Comparison of ENCODE assay signal across 9 mouse cellular contexts in genomic region chr6:54162786-54163185, GRCm38 (mm10).
DNase-seq lines count a peak whose midpoint lies in the region; ATAC-seq lines count a peak whose summit lies in the region.
"Had no signal": no experiment of that assay in that cellular context is flagged by ENCODE, and none has a peak within 500 bp of the region (broad histone marks: within the 10 kb centered on the region; RNA-seq: fewer than 3 reads in every experiment).

No protein-coding gene starts in this region.

- H3K4me1 ChIP-seq in kidney, embryonic 16.5 days (ENCODE audit: insufficient read depth, low read length), result peaks cover 29% of the 10 kb centered on the region
- H3K4me1 ChIP-seq in intestine, embryonic 15.5 days (replicated peaks), result peaks cover 12% of the 10 kb centered on the region
- H3K4me1 ChIP-seq in forebrain, embryonic 15.5 days, result peaks cover 10% of the 10 kb centered on the region; the same call in 1 of the 2 replicates

- no peak overlapping the region for H3K27ac ChIP-seq in kidney, embryonic 16.5 days (ENCODE audit: low read length)
- H3K27ac ChIP-seq in intestine, embryonic 15.5 days, result no peak overlapping the region
- no peak overlapping the region for H3K27ac ChIP-seq in forebrain, embryonic 15.5 days (replicated peaks)
- H3K27ac ChIP-seq: limb, embryonic 13.5 days had no signal

- no peaks in the 10 kb centered on the region for H3K27me3 ChIP-seq in kidney, embryonic 16.5 days (ENCODE audit: insufficient read depth, low read length)
- H3K27me3 ChIP-seq in intestine, embryonic 15.5 days (replicated peaks), result no peaks in the 10 kb centered on the region
- H3K27me3 ChIP-seq in forebrain, embryonic 15.5 days, result no peaks in the 10 kb centered on the region
- H3K27me3 ChIP-seq: limb, embryonic 13.5 days had no signal

- WGBS in kidney, embryonic 16.5 days, result 65% methylated on average over 9 of the region's 9 CpGs
- 68% methylated on average over 9 of the region's 9 CpGs for WGBS in intestine, embryonic 15.5 days
- 82% methylated on average over 9 of the region's 9 CpGs for WGBS in forebrain, embryonic 15.5 days

- DNase-seq in kidney, adult 9 months, result peak; percentile 22
- peak; percentile 68 to 79 for DNase-seq in monocyte, adult 2 months (ENCODE audit: low read depth in 1 of 2, low spot score in 2 of 2)
- no peak for DNase-seq in embryo, embryonic 11 days
- no peak for DNase-seq in cerebellum, postnatal 36 days

- H3K36me3 ChIP-seq in kidney, embryonic 16.5 days (ENCODE audit: insufficient read depth, low read length), result no peaks in the 10 kb centered on the region
- no peaks in the 10 kb centered on the region for H3K36me3 ChIP-seq in intestine, embryonic 15.5 days
- no peaks in the 10 kb centered on the region for H3K36me3 ChIP-seq in forebrain, embryonic 15.5 days
- H3K36me3 ChIP-seq: limb, embryonic 13.5 days had no signal

- H3K9me3 ChIP-seq in kidney, embryonic 16.5 days (ENCODE audit: low read length), result no peaks in the 10 kb centered on the region
- no peaks in the 10 kb centered on the region for H3K9me3 ChIP-seq in intestine, embryonic 15.5 days
- H3K9me3 ChIP-seq in forebrain, embryonic 15.5 days, result no peaks in the 10 kb centered on the region
- H3K9me3 ChIP-seq: limb, embryonic 13.5 days had no signal

- H3K9ac ChIP-seq in kidney, embryonic 16.5 days (replicated peaks; ENCODE audit: low read length), result no peak overlapping the region
- no peak overlapping the region for H3K9ac ChIP-seq in intestine, embryonic 15.5 days
- no peak overlapping the region for H3K9ac ChIP-seq in forebrain, embryonic 15.5 days (replicated peaks)
- H3K9ac ChIP-seq: limb, embryonic 13.5 days had no signal

- H3K4me3 ChIP-seq in kidney, embryonic 16.5 days (ENCODE audit: low read length), result no peak overlapping the region
- no peak overlapping the region for H3K4me3 ChIP-seq in intestine, embryonic 15.5 days (replicated peaks)
- no peak overlapping the region for H3K4me3 ChIP-seq in forebrain, embryonic 15.5 days
- H3K4me3 ChIP-seq: limb, embryonic 13.5 days had no signal

- no peak for ATAC-seq in kidney, embryonic 16.5 days (ENCODE audit: low FRiP score, low TSS enrichment)
- peak; percentile 36 for ATAC-seq in activated CD4-positive, CD25-positive, alpha-beta regulatory T cell, adult 4 months
- 0 out of 2 replicates have a peak, but pooled peaks have one; percentile 32 for ATAC-seq in intestine, embryonic 15.5 days
- ATAC-seq in forebrain, embryonic 15.5 days (replicated peaks), result no peak

- no peak overlapping the region for H3K4me2 ChIP-seq in kidney, embryonic 16.5 days (replicated peaks; ENCODE audit: low read depth, low read length)
- no peak overlapping the region for H3K4me2 ChIP-seq in intestine, embryonic 15.5 days (replicated peaks)
- H3K4me2 ChIP-seq in forebrain, embryonic 15.5 days (replicated peaks), result no peak overlapping the region
- H3K4me2 ChIP-seq: limb, embryonic 13.5 days had no signal

Comparison
In these comparisons a context has a peak if more than half of its experiments do, and no peak if none do; other contexts are left out.
1. DNase-seq: peak in kidney, adult 9 months (single experiment) and monocyte, adult 2 months (2 of 2); none in embryo, embryonic 11 days (single experiment) and cerebellum, postnatal 36 days (0 of 2).
2. ATAC-seq: peak in activated CD4-positive, CD25-positive, alpha-beta regulatory T cell, adult 4 months (single experiment) and intestine, embryonic 15.5 days (single experiment); none in kidney, embryonic 16.5 days (single experiment) and forebrain, embryonic 15.5 days (single experiment).